Mouse (Mus musculus): ENCODE measurements around the gene Usp29. TPM values are rescaled to one million over a fixed set of nuclear protein-coding genes. Genes with fewer than 3 reads are reported as not detected.
A peak's percentile ranks its signal among the peaks of the same experiment; 100 is the strongest.

Usp29 gene
- polyA plus RNA-seq (2016; fragmentation: Nextera tagmentation; extraction: Ambion mirVana), result 7.4 and 7.9 TPM in 2 replicates

DNA sequence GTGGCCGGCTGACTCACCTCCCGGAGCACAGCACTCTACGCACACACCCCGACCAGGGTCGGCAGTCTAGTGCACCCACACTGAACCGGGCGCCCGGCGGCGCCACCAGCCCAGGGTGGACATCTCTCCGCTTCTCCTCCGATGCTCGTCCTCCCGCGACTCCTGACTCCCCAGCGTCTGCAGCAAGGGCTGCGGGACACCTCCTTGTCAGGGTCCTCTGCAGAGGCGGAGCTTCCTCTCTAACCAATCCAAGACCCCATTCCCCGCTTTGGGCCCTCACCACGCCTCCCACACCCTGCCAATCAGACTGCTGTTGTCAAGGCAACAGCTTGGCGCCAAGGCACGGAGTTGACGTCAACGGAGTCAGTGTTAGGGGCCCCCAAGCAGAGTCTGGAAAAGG, at the start of gene Usp29, which contains the start of gene Peg3:
Gene Usp29 (plus strand): TSS at position 338 of the 400 bp plus-strand sequence.
Gene Peg3 (minus strand): TSS at position 191 of the 400 bp plus-strand sequence.
- Histone ChIP-seq H3K4me3 (peak within 1 kb of the TSS; percentile 60), H3K27me3 (ENCODE audit: poor library complexity, severe bottlenecking) (no peaks in the 10 kb centered on the region), H3K9me3 (peaks cover 43% of the 10 kb centered on the region), H3K36me3 (replicated peaks) (peaks cover 11% of the 10 kb centered on the region), H3K27ac (peak within 1 kb of the TSS; percentile 88), H3K4me1 (peaks cover 8% of the 10 kb centered on the region)
- whole genome bisulfite sequencing, result 54% methylated on average over 24 of the region's 24 CpGs
- DNase-seq (ENCODE audit: extremely low spot score, low spot score), result peak; percentile 87

DNA sequence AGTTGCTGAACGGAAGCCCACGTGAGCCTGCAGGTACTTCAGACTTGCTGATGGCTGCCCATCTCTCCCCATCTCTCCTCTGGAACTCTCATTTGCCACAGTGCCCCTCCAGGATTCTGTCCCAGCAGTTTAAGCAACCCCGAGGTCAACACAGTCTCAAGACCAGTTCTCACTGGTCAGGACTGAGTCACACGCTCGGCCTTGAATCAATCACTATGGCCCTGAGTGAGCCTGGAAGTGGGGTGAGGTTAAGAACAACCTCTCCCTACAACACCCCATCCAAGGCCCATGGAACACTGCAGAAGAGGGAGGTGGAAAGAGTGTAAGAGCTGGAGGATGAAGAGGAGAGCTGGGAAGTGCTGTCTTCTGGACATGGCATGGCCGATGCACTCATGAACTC, 44.9 kb upstream of the Usp29 start:
- no peak overlapping the region for H3K27ac ChIP-seq
- H3K27me3 ChIP-seq (ENCODE audit: poor library complexity, severe bottlenecking), result no peaks in the 10 kb centered on the region
- no peaks in the 10 kb centered on the region for H3K36me3 ChIP-seq (replicated peaks)
- H3K9me3 ChIP-seq, result no peaks in the 10 kb centered on the region
- no peak overlapping the region for H3K4me3 ChIP-seq
- 95% methylated on average over 6 of the region's 6 CpGs for WGBS
- H3K4me1 ChIP-seq, result no peaks in the 10 kb centered on the region
- no peak for DNase-seq (ENCODE audit: extremely low spot score, low spot score)

DNA sequence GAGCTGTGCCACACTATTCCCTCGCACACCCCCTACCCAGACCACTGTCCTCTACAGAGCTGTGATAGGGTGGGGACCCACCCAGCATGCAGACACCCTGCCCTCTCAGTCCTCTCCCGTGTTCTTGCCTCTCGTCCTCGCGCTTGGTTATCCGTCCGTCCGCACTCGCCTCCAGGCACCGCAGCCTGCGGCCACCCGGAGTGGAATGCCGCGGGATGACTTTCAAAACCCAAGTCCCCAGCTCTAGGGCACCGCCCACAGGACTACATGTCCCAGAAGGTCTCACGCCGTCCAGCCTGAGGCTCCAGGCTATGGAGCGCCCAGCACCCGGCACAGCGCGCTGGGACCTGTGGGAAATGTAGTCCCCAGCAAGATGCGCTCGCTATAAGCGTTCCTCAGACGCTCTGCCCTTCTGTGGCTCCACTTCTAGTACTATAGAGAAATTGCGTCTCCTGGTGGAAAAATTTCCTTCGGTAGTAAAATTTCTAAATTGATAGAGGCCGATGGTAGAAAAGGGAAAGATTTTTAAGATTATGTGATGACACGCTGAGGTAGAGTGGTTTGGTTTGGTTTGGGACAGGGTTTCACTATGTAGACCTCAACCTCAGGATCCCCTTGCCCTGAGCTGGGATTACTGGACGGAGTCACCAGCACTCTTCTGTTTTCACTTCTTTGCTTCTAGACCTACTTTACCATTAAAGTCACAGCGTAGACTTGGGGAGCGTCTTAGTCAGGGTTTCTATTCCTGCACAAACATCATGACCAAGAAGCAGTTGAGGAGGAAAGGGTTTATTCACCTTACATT, 33.9 kb upstream of the Usp29 start, which contains the start of gene Zim1:
Gene Zim1 (minus strand): TSS at position 210 of the 805 bp plus-strand sequence.
- Histone ChIP-seq H3K27ac (peak within 1 kb of the TSS; percentile 26; the same call in 1 of the 2 replicates), H3K4me3 (peak within 1 kb of the TSS; percentile 58), H3K4me1 (peaks cover 5% of the 10 kb centered on the region; the same call in 1 of the 2 replicates), H3K27me3 (ENCODE audit: poor library complexity, severe bottlenecking) (no peaks in the 10 kb centered on the region), H3K36me3 (replicated peaks) (no peaks in the 10 kb centered on the region), H3K9me3 (no peaks in the 10 kb centered on the region)
- 11% methylated on average over 32 of the region's 32 CpGs for WGBS
- peak; percentile 87 for DNase-seq (ENCODE audit: extremely low spot score, low spot score)

DNA sequence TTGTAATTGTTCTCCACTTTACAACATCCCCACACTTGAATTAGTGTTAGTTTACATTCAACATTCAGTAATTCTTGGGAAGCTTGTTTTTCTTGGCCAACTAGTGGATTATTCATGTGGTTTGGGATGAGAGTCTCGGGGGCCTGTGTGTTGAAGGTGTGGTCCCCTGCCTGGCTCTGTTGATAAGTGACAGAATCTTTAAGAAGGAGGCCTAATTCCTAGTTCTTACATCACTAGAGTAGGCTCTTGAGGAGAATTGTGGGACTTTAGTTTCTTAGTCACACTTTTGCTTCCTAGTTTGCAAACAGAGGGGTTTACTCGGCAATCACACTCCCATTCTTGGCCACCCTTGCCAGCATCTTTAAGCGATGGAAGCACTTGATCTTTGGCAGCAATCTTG, 31.1 kb upstream of the Usp29 start:
- Histone ChIP-seq H3K4me1 (peaks cover 5% of the 10 kb centered on the region; the same call in 1 of the 2 replicates), H3K36me3 (replicated peaks) (0 out of 2 replicates have a peak, but pooled peaks cover 3% of the 10 kb centered on the region), H3K27me3 (ENCODE audit: poor library complexity, severe bottlenecking) (no peaks in the 10 kb centered on the region), H3K27ac (no peak overlapping the region), H3K4me3 (no peak overlapping the region), H3K9me3 (no peaks in the 10 kb centered on the region)
- DNase-seq (ENCODE audit: extremely low spot score, low spot score), result no peak
- 85% methylated on average over 3 of the region's 3 CpGs for WGBS

DNA sequence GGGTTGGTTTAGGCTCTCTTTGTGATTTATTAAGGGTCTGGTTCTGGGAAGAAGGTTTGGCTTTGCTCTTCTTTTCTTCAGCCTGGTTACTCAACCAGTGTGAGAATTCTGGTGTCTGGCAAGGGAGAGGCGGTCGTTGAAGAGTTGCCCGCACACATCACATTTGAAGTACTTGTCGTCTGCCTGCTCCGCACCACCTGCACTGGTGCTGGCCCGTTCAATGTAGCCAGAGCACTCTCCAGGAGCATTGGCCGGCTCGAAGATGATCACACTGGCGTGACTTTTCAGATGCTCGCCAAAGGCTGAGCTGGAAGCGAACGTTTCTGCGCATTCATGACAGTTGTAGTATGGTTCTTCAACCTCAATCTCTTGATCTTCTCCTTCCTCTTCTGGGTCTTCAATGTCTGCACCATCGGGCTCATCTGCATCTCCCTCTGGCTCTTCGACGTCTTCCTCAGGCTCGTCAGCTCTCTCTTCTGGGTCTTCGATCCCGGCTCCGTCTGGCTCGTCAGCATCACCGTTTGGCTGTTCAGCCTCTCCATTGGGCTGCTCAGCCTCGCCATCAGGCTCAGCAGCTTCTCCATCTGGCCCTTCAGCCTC, 22.9 kb upstream of the Usp29 start:
- H3K4me3 ChIP-seq, result no peak overlapping the region
- no peak overlapping the region for H3K27ac ChIP-seq
- H3K9me3 ChIP-seq, result peaks cover 11% of the 10 kb centered on the region; the same call in 1 of the 2 replicates
- peaks cover 77% of the 10 kb centered on the region for H3K36me3 ChIP-seq (replicated peaks)
- DNase-seq (ENCODE audit: extremely low spot score, low spot score), result no peak
- 94% methylated on average over 23 of the region's 23 CpGs for WGBS
- H3K27me3 ChIP-seq (ENCODE audit: poor library complexity, severe bottlenecking), result no peaks in the 10 kb centered on the region
- H3K4me1 ChIP-seq, result no peaks in the 10 kb centered on the region

DNA sequence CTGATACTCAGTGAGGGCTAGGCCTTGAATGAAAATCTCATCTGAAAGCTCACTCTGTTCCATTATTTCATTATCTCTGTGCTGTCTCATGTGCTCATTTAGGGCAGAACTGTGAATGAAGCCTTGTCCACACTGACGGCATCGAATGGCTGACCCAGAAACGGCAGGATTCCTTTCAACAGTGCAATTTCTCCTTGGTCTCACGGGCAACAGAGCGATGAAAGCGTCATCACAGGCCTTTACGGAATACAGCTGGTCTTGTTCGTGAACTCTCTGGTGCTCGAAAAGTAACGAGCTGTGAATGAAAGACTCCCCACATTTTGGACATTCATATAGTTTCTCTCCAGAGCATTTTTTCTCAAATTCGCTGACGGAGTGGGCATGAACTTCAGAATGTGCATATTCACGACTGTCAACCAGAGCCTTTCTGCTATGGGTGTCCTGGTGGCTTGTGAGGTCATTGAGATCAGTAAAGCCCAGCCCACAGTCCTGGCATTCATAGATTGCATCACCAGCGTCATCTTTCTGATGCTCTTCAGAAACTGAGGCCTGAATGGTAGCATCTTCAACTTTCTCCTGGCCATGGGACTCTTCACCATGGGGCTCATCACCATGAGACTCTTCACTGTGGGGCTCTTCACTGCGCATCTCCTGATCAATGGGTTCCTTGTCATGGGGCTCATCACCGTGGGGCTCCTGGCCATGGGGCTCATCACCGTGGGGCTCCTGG, 21.8 kb upstream of the Usp29 start:
- Histone ChIP-seq H3K27me3 (ENCODE audit: poor library complexity, severe bottlenecking) (no peaks in the 10 kb centered on the region), H3K27ac (no peak overlapping the region), H3K4me1 (no peaks in the 10 kb centered on the region), H3K9me3 (peaks cover 11% of the 10 kb centered on the region; the same call in 1 of the 2 replicates), H3K36me3 (replicated peaks) (peaks cover 88% of the 10 kb centered on the region), H3K4me3 (no peak overlapping the region)
- DNase-seq (ENCODE audit: extremely low spot score, low spot score), result no peak
- WGBS, result 93% methylated on average over 17 of the region's 17 CpGs

DNA sequence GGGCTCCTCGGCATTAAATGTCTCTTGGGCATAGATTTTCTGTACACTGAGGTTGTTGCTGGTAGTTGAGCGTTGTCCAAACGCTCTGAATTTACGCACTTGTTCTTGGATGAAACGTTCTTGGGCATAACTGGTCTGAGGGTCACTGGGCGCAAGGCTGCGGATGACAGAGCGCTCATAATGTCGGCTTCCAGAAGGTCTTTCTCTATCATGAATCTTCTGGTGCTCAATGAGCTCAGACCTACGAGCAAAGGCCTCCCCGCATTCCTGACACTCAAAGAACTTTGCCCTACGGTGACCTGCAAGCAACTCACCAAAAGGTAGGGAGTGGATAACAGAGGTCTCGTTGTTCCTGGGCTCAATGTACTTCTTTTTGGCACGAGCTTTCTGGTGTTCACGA, 21.0 kb upstream of the Usp29 start:
- H3K27me3 ChIP-seq (ENCODE audit: poor library complexity, severe bottlenecking), result no peaks in the 10 kb centered on the region
- no peaks in the 10 kb centered on the region for H3K4me1 ChIP-seq
- H3K36me3 ChIP-seq (replicated peaks), result peaks cover 92% of the 10 kb centered on the region
- 93% methylated on average over 15 of the region's 15 CpGs for WGBS
- H3K4me3 ChIP-seq, result no peak overlapping the region
- peaks cover 11% of the 10 kb centered on the region; the same call in 1 of the 2 replicates for H3K9me3 ChIP-seq
- H3K27ac ChIP-seq, result no peak overlapping the region
- DNase-seq (ENCODE audit: extremely low spot score, low spot score), result no peak

DNA sequence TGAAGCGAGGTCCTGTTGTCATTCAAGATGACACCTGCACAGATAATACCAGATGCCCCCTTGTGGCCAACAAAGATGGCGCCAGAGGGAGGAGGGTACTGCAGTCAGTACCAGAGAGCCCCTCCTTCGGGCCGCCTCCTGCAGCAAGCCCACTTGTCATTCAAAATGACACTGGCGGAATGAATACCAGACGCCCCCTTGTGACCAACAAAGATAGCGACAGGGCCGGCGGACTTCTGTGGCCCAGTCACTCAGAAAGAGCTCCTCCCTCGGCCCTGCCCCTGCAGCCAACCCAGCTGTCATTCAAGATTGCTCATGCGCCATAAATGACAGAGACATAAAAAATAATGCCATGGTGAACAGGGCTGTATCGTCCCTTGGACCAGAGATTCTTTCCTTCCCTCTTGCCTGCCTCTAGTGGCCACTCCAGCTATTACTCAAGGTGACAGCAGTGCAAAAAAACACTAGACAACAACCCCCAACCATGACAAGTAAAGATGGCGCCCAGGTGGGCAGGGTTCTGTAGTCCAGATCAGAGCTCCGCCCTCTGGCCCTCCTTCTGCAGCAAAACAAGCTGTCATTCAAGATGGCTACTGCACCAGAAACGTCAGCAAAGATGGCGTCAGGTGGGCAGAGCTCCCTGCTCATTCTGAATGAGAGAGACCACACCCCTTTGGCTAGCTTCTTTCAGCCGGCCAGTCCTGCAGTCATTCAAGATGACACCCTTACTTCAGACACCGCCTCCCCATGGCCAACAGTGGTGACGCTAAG, 2.8 kb upstream of the Usp29 start:
- Histone ChIP-seq H3K4me1 (peaks cover 7% of the 10 kb centered on the region), H3K36me3 (replicated peaks) (peaks cover 30% of the 10 kb centered on the region), H3K9me3 (peaks cover 43% of the 10 kb centered on the region), H3K27ac (peak overlapping the region; percentile 88), H3K27me3 (ENCODE audit: poor library complexity, severe bottlenecking) (no peaks in the 10 kb centered on the region), H3K4me3 (peak overlapping the region; percentile 60)
- whole genome bisulfite sequencing, result 55% methylated on average over 19 of the region's 19 CpGs
- DNase-seq (ENCODE audit: extremely low spot score, low spot score), result peak; percentile 77

DNA sequence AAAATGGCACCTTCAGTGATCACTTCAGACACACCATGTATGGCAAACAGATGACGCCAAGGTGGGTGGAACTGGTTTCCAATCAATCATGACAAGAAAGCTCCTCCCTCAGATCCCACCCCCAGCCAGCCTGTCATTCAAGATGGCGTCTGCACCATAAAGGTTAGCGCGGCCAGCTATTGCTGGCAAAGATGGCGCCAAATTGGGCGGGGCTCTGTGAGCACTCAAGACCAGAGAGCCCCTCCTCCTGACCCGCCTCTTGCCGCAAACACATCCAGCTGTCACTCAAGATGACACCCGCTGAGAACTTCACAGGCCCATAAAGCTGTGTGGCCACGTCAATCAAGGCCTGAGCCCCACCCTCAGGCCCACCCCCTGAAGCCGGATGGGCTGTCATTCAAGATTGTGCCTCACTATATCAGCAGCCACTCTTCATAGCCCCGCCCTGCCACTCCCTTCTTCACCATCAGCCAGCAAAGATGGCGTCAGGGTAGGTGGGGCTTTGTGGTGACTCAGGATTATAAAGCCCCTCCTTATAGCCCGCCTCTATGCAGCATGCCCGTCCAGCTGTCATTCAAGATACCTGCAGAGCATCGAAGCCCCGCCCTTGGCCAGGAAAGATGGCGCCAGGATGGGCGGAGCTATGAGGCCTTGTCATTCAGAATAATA, 2.0 kb upstream of the Usp29 start:
- peaks cover 8% of the 10 kb centered on the region for H3K4me1 ChIP-seq
- peak overlapping the region; percentile 88 for H3K27ac ChIP-seq
- DNase-seq (ENCODE audit: extremely low spot score, low spot score), result peak; percentile 88
- peak overlapping the region; percentile 60 for H3K4me3 ChIP-seq
- H3K9me3 ChIP-seq, result peaks cover 43% of the 10 kb centered on the region
- no peaks in the 10 kb centered on the region for H3K27me3 ChIP-seq (ENCODE audit: poor library complexity, severe bottlenecking)
- peaks cover 29% of the 10 kb centered on the region for H3K36me3 ChIP-seq (replicated peaks)
- WGBS, result 52% methylated on average over 19 of the region's 19 CpGs

DNA sequence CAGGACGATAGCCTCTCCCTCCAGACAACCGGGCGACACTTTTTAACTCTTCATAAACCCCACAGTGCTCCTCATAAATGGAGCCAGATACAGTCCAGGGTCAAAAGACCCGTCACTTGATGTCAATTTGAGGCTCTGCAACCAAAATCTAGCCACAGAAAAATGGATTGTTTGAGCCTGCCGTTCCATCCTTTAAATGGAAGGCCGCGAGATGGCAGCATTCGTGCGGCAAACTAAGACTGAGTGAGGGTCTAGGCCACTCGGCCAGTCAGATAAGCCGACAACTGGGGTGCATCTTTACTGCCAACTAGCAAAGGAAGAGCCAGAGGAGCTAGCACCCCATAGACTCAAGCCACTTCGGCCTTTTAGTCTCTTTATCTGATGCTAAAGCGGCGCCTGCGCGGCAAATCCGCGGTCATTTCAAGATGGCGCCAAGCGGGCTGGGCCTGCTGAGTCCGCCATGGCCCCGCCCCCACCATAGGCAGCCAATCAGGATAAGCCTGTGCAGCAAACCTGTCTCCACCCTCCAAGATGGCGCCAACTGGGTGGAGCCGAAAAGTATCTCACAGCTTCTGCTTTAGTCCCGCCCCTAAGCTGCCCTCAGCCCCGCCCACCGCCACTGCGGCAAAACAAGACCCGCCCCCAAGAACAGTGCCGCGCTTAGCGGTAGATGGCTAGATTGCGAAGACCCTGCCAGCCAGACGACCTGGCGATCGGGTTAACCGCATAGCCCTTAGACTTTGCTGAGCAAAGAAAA, 1.1 kb upstream of the Usp29 start:
- WGBS, result 47% methylated on average over 37 of the region's 37 CpGs

DNA sequence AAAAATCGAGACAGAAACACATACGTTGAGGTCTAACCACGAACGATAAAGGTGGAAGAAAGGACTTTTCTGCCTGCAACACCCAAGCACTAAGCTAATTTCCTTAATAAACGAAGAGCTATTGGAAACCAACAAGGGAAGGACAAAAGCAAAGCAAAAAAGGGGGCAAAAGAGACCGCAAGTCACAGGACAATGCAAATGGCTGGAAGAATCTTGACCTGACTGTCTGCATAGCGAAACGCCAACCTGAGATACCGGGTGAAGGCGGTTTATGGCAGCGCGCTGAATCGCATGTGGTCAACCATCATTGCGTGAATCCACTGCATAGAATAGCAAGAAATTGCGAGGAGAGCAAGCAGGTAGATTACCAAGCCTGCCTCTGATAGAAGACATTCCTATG, 423 bp downstream of the Usp29 start:
- WGBS, result 46% methylated on average over 15 of the region's 15 CpGs

More for the DNA sequence above, 1.1 kb upstream of the Usp29 start:
- peaks cover 43% of the 10 kb centered on the region for H3K9me3 ChIP-seq
- DNase-seq (ENCODE audit: extremely low spot score, low spot score), result peak; percentile 91
- peaks cover 8% of the 10 kb centered on the region for H3K4me1 ChIP-seq
- no peaks in the 10 kb centered on the region for H3K27me3 ChIP-seq (ENCODE audit: poor library complexity, severe bottlenecking)
- peaks cover 21% of the 10 kb centered on the region for H3K36me3 ChIP-seq (replicated peaks)
- H3K4me3 ChIP-seq, result peak overlapping the region; percentile 60
- H3K27ac ChIP-seq, result peak overlapping the region; percentile 88

More for the DNA sequence above, 423 bp downstream of the Usp29 start:
- peaks cover 8% of the 10 kb centered on the region for H3K4me1 ChIP-seq
- peaks cover 5% of the 10 kb centered on the region; the same call in 1 of the 2 replicates for H3K36me3 ChIP-seq (replicated peaks)
- peak; percentile 38 for DNase-seq (ENCODE audit: extremely low spot score, low spot score)
- H3K4me3 ChIP-seq, result peak overlapping the region; percentile 60
- H3K9me3 ChIP-seq, result peaks cover 43% of the 10 kb centered on the region
- peak overlapping the region; percentile 88 for H3K27ac ChIP-seq
- H3K27me3 ChIP-seq (ENCODE audit: poor library complexity, severe bottlenecking), result no peaks in the 10 kb centered on the region
